Mouse (Mus musculus): Measurements from ENCODE around the gene Prrg2.

Prrg2 gene

GRCm38 (mm10) chr7:45015344-45015956, 47.0 kb downstream of the Prrg2 start:
- DNase-seq (ENCODE audit: extremely low read depth, insufficient read length, low spot score), result no peak

GRCm38 (mm10) chr7:45014096-45014451, 48.4 kb downstream of the Prrg2 start:
- DNase-seq (ENCODE audit: extremely low read depth, insufficient read length, low spot score), result no peak

GRCm38 (mm10) chr7:45013366-45014095, 48.9 kb downstream of the Prrg2 start:
- no peak for DNase-seq (ENCODE audit: extremely low read depth, insufficient read length, low spot score)

- DNase-seq (ENCODE audit: extremely low read depth, insufficient read length, low spot score), result no peak
Observed at GRCm38 (mm10) chr7:45012824-45013223, 49.7 kb downstream of the Prrg2 start.

- DNase-seq (ENCODE audit: extremely low read depth, insufficient read length, low spot score), result no peak
Observed at GRCm38 (mm10) chr7:45012011-45012410, 50.5 kb downstream of the Prrg2 start.

- DNase-seq (ENCODE audit: extremely low read depth, insufficient read length, low spot score), result no peak
Observed at GRCm38 (mm10) chr7:45008411-45008810, 54.1 kb downstream of the Prrg2 start.

GRCm38 (mm10) chr7:45007846-45008245, 54.6 kb downstream of the Prrg2 start:
- no peak for DNase-seq (ENCODE audit: extremely low read depth, insufficient read length, low spot score)

GRCm38 (mm10) chr7:45007141-45007540, 55.3 kb downstream of the Prrg2 start:
- no peak for DNase-seq (ENCODE audit: extremely low read depth, insufficient read length, low spot score)

GRCm38 (mm10) chr7:45006503-45006902, 56.0 kb downstream of the Prrg2 start:
- DNase-seq (ENCODE audit: extremely low read depth, insufficient read length, low spot score), result no peak

GRCm38 (mm10) chr7:45005321-45005992, 57.0 kb downstream of the Prrg2 start:
- DNase-seq (ENCODE audit: extremely low read depth, insufficient read length, low spot score), result no peak

- no peak for DNase-seq (ENCODE audit: extremely low read depth, insufficient read length, low spot score)
Observed at GRCm38 (mm10) chr7:45004546-45004945, 57.9 kb downstream of the Prrg2 start.
